Mouse (Mus musculus): ENCODE measurements around the gene Inka2.

- TF ChIP-seq ZC3H11A (IDR thresholded peaks at IDR 0.05; ENCODE audit: borderline replicate concordance, low read depth, low read length) (no peak), ZNF384 (IDR thresholded peaks at IDR 0.05; ENCODE audit: low read depth, low read length) (no peak), CHD2 (IDR thresholded peaks at IDR 0.05; ENCODE audit: low read depth, low read length) (no peak), MAFK (IDR thresholded peaks at IDR 0.05; ENCODE audit: insufficient read depth, low read depth, low read length) (no peak), HCFC1 (IDR thresholded peaks at IDR 0.05; ENCODE audit: borderline replicate concordance, insufficient read depth, low read length) (no peak)
These were observed 30.9 kb downstream of the Inka2 start for GRCm38 (mm10) chr3:105735285-105735684.

Measured in ES-E14 (cell line).